Mouse (Mus musculus): ENCODE data around the gene Btrc. TPM values are rescaled to one million over a fixed set of nuclear protein-coding genes. Genes with fewer than 3 reads are reported as not detected.

Btrc gene
- polyA plus RNA-seq, 2 experiments = 27.6 to 40.3 TPM

- ATAC-seq (ENCODE audit: insufficient read depth) (no peak), DNase-seq (ENCODE audit: low read depth in 3 of 3, low spot score in 3 of 3) (no peak)
- Histone ChIP-seq H3K4me2 (ENCODE audit: low read depth) (no peak overlapping the region), H3K27me3 (ENCODE audit: control insufficient read depth, insufficient read depth, low read length) (no peaks in the 10 kb centered on the region), H3K4me1 (replicated peaks; ENCODE audit: control insufficient read depth in 2 of 2, insufficient read depth in 2 of 2, low read length in 1 of 2) (peaks cover 8 to 20% of the 10 kb centered on the region in 2 experiments), H3K9me3 (ENCODE audit: control insufficient read depth, low read length) (no peaks in the 10 kb centered on the region), H3K27ac (no peak overlapping the region), H3K9ac (replicated peaks) (no peak overlapping the region), H3K4me3 (ENCODE audit: insufficient read depth in 1 of 2, low read depth in 2 of 2, low read length in 2 of 2) (no peak overlapping the region), H3K36me3 (replicated peaks; ENCODE audit: control insufficient read depth, insufficient read depth, low read depth) (no peaks in the 10 kb centered on the region)
- TF ChIP-seq CTCF (IDR thresholded peaks at IDR 0.05; ENCODE audit: low read depth) (no peak), EP300 (IDR thresholded peaks at IDR 0.05; ENCODE audit: low read depth) (no peak)
- WGBS (ENCODE audit: insufficient replicate concordance) = 77% methylated on average over 12 of the region's 12 CpGs
These were observed 215.4 kb downstream of the Btrc start for GRCm38 (mm10) chr19:45578976-45579375.

- ATAC-seq (ENCODE audit: insufficient read depth) (no peak), DNase-seq (ENCODE audit: low read depth in 3 of 3, low spot score in 3 of 3) (no peak)
- Histone ChIP-seq H3K4me3 (ENCODE audit: insufficient read depth in 1 of 2, low read depth in 2 of 2, low read length in 2 of 2) (no peak overlapping the region), H3K4me2 (ENCODE audit: low read depth) (no peak overlapping the region), H3K27ac (no peak overlapping the region), H3K9me3 (ENCODE audit: control insufficient read depth, low read length) (no peaks in the 10 kb centered on the region), H3K4me1 (replicated peaks; ENCODE audit: control insufficient read depth in 2 of 2, insufficient read depth in 2 of 2, low read length in 1 of 2) (peaks cover 8 to 17% of the 10 kb centered on the region in 2 experiments), H3K36me3 (replicated peaks; ENCODE audit: control insufficient read depth, insufficient read depth, low read depth) (no peaks in the 10 kb centered on the region), H3K27me3 (ENCODE audit: control insufficient read depth, insufficient read depth, low read length) (no peaks in the 10 kb centered on the region), H3K9ac (replicated peaks) (no peak overlapping the region)
- WGBS (ENCODE audit: insufficient replicate concordance) = 84% methylated on average over 7 of the region's 7 CpGs
- TF ChIP-seq CTCF (IDR thresholded peaks at IDR 0.05; ENCODE audit: low read depth) (no peak), EP300 (IDR thresholded peaks at IDR 0.05; ENCODE audit: low read depth) (no peak)
These were observed 215.9 kb downstream of the Btrc start for GRCm38 (mm10) chr19:45579416-45579815.

Other genes starting within 250 kb of the Btrc start
- 0.01 TPM in 1 of 2 replicates, not detected in the other for gene Tlx1, start 213.1 kb upstream of the Btrc start, polyA plus RNA-seq (2012; rRNA removed)
- not detected in 2 replicates for gene Tlx1, start 213.1 kb upstream of the Btrc start, polyA plus RNA-seq (2014; fragmentation: Nextera tagmentation; extraction: Ambion mirVana)
- not detected in 2 replicates for gene Lbx1, start 127.9 kb upstream of the Btrc start, polyA plus RNA-seq (2012; rRNA removed)
- gene Lbx1, start 127.9 kb upstream of the Btrc start, polyA plus RNA-seq (2014; fragmentation: Nextera tagmentation; extraction: Ambion mirVana) = not detected in 2 replicates
- 3.4 and 3.7 TPM in 2 replicates for gene Poll, start 196.8 kb downstream of the Btrc start, polyA plus RNA-seq (2012; rRNA removed)
- gene Poll, start 196.8 kb downstream of the Btrc start, polyA plus RNA-seq (2014; fragmentation: Nextera tagmentation; extraction: Ambion mirVana) = 4.1 and 5.0 TPM in 2 replicates
- gene Gm17018, start 196.9 kb downstream of the Btrc start, polyA plus RNA-seq (2012; rRNA removed) = 3.5 and 7.5 TPM in 2 replicates
- gene Gm17018, start 196.9 kb downstream of the Btrc start, polyA plus RNA-seq (2014; fragmentation: Nextera tagmentation; extraction: Ambion mirVana) = 15.5 and 19.0 TPM in 2 replicates

Measured in liver, embryonic 14.5 days (tissue).